Mouse (Mus musculus): ENCODE measurements around the gene Serpinb1c.
"Not testable (repeated sequence)": the region's sequence is repeated elsewhere in the genome, so short reads cannot be mapped to it uniquely, and the experiment has no call there.

The Serpinb1c gene

GRCm38 (mm10) chr13:32898111-32898510, at the start of gene Serpinb1c:
Gene Serpinb1c, minus strand, starts transcription at chr13:32898211.
- DNase-seq (ENCODE audit: low spot score), result no peak

DNA sequence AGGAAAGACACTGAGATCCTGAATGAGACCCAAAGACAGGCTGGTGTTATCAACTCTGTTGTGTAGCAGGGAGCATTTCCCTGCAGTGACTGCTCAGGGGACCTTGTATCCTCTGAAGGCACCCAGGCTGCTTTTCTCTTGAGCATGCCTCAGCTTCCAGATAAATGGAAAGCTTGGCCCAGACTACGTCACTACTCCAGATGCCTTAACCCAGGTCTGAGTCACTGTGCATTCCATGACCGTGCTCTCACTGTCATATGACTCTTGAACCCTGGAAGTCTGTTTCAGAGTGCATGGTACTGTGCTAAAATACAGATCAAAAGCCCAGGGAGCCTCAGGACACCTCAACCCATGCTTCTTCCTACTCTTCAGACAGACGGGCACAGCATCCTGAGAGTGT, 41.2 kb upstream of the Serpinb1c start:
- not testable (repeated sequence) for DNase-seq (ENCODE audit: low spot score)

GRCm38 (mm10) chr13:32938275-32938674, 40.3 kb upstream of the Serpinb1c start:
- DNase-seq (ENCODE audit: low spot score), result not testable (repeated sequence)

GRCm38 (mm10) chr13:32934706-32935381, 36.8 kb upstream of the Serpinb1c start:
- DNase-seq (ENCODE audit: low spot score), result peak; percentile 12

- no peak for DNase-seq (ENCODE audit: low spot score)
Observed at GRCm38 (mm10) chr13:32929107-32929750, 31.2 kb upstream of the Serpinb1c start.

DNA sequence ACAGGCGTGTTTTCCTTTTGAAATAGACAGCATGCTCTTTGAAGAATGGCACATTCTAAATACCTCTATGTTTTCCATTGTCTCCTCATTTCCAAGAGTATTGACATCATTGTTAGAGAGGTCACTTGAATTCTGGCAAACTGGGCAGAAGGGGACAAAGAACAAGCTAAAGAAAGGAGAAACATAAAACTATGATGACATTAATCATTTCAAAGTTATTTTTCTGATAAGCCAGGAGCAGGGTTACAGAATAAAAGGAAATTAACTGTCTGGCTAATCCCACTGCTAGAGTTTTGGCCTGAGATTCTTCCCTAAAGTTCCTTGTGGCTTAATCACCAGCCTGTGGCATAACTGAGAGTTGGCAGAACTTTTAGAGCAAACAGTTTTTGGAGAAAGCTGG, 29.2 kb upstream of the Serpinb1c start:
- no peak for DNase-seq (ENCODE audit: low spot score)

- no peak for DNase-seq (ENCODE audit: low spot score)
Observed at GRCm38 (mm10) chr13:32926661-32927060, 28.6 kb upstream of the Serpinb1c start.

DNA sequence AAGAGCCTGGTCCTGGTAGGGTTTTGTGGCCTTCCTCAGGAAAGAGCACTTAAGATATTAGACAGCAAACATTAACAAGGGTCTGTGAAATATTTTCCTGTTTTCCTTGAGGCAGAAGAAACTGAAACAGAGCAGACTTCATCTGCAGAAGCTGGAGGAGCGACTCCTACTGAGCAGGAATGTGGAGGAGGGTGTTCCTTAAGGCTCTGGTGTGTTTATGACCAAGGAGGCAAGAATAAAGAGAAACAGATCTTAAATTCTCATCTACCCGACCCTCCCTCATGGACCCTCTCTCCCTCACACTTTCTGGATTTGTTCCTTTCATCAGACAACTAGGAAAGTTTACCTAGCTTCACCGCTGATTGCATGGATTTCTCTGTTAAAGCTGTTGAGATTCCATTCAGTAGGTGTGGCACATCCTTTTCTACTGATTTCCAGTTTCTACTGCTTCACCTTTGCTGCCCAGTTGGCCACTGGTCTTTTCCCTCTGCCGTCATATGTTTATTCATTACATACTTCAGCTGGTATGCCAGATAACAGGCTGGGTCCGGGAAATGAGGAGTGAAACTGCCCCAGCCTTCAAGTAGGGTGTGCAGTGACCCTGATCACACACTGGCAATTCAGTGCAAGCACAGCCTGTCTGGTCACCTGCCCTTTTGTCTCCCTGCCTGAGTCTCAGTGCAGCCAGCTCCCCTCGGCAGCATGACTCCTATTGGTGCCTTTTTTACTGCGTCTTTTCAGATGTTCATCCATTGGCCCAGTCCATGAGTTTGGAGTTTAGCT, 26.8 kb upstream of the Serpinb1c start:
- no peak for DNase-seq (ENCODE audit: low spot score)

- no peak for DNase-seq (ENCODE audit: low spot score)
Observed at GRCm38 (mm10) chr13:32922622-32923021, 24.6 kb upstream of the Serpinb1c start.

GRCm38 (mm10) chr13:32912770-32913380, 14.9 kb upstream of the Serpinb1c start:
- no peak for DNase-seq (ENCODE audit: low spot score)

GRCm38 (mm10) chr13:32908182-32908581, 10.2 kb upstream of the Serpinb1c start:
- no peak for DNase-seq (ENCODE audit: low spot score)

DNA sequence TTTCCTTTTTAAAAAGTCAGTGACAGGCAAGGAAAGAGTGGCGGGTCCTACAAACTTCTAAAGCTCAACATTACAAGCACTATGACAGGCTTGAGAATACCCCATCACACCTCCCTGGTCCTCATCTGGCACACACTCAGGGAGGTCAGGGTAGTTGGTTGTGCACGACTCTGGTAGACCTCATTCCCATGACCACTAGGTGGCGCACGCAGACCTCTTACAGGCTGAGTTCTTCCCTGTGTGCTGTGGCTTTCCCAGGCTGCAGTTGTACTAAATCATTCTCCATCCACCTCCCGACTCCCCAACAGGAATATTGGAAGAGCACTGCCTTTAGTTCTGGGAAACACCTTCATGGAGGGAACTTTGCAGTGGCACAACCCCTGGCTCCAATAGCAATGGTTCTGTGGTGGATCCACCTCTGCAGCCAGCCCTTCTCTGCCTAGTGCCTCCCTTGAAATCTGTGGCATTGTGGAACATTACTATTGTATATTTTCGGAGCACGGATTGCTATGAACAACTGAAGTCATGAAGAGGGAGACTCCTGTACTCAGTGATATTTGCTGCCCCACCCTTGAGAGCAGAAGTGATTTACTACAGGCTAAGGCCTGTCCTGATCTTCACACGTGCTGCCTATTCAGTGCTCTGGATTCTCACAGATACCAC, 5.3 kb upstream of the Serpinb1c start:
- peak; percentile 73 for DNase-seq (ENCODE audit: low spot score)

DNA sequence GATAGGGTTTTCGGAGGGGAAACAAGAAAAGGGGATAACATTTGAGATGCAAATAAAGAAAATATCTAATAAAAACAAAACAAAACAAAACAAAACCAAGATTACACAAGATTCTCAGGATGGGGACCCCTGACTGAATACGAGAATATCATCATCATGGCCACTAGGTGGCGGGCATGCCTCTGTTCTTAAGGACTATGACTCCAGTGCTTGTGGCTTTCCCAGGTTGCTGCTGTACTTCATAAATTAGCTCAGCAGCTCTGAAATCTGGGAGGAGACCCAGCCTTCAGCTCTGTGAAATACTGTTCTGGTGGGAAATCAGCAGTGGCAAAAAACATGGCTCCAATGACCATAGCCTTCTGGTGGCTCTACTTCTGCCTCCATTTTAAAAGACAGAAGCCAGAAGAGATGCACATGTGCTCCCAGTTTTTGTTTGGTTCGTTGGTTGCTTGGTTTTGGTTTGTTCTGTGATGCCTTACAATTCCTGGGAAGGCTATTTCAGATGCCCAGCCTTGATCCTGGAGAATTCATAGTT, 4.5 kb upstream of the Serpinb1c start:
- peak; percentile 37 for DNase-seq (ENCODE audit: low spot score)

GRCm38 (mm10) chr13:32900639-32901038, 2.6 kb upstream of the Serpinb1c start:
- peak; percentile 15 for DNase-seq (ENCODE audit: low spot score)

GRCm38 (mm10) chr13:32899114-32899513, 1.1 kb upstream of the Serpinb1c start:
- not testable (repeated sequence) for DNase-seq (ENCODE audit: low spot score)

DNA sequence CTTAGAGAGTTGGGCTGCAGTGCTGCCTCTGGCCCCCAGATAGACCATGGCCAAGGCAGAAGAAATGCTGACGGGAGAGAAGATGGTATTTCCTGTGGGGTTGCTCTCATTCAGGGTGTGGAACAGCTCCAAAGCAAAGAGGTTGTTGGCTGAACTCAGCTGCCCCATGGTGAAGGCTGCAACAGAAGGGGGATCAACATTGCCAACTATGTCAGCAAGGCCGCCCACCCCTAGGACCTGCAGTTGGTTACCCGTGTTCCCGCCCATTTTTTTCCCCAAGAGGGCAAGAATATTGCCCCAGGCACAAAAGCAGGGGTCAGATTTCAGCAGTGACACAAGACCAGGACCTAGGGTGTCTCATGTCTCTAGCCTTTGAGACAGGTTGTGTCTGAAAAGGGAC, 1.1 kb downstream of the Serpinb1c start:
- DNase-seq (ENCODE audit: low spot score), result no peak

GRCm38 (mm10) chr13:32884755-32885154, 13.3 kb downstream of the Serpinb1c start:
- no peak for DNase-seq (ENCODE audit: low spot score)

DNA sequence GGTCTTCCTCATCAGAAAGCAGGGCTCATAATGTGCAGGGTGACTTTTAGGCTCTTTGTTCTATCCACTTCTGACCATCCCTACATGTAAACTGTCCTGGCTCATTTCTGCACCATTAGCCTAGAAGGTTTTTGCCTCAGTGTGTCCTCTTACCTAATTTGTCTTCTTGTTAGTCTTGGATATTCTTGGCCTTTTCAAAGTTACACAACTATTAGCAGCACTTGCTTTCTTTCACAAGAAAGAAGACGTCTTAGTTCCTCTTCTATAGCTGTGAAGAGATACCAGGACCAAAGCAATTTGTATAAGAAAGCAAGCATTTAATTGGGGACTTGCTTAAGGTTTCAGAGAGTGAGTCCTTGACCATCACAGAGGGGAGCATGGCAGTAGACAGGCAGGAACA, 24.1 kb downstream of the Serpinb1c start:
- DNase-seq (ENCODE audit: low spot score), result no peak

DNA sequence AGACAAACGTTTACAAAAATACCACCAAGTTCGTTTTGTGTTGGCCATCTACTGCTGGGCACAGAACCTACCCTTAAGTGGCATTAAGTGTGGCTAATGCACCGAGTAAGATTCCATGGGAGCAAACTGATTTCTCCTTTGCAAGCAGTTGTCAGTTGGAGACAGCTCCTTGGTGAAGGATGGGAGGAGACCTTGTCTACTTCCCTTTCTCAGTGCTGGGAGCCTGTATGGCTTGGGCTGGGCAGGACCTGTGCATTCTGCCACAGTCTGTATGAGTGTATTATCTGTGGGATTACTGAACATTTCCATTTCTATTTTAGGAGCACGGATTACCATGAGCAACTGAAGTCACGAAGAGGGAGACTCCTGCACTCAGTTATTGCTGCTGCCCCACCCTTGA, 29.2 kb downstream of the Serpinb1c start:
- DNase-seq (ENCODE audit: low spot score), result no peak

- not testable (repeated sequence) for DNase-seq (ENCODE audit: low spot score)
Observed at GRCm38 (mm10) chr13:32868233-32868632, 29.8 kb downstream of the Serpinb1c start.

- no peak for DNase-seq (ENCODE audit: low spot score)
Observed at GRCm38 (mm10) chr13:32867030-32867429, 31.0 kb downstream of the Serpinb1c start.

- peak; percentile 32 for DNase-seq (ENCODE audit: low spot score)
Observed at GRCm38 (mm10) chr13:32866484-32866883, 31.5 kb downstream of the Serpinb1c start.

Data from spleen, adult 12 weeks (tissue).